Mouse (Mus musculus) heart, embryonic 14.5 days (tissue): ENCODE results near the gene Raf1. TPM values are rescaled to one million over a fixed set of nuclear protein-coding genes. Genes with fewer than 3 reads are reported as not detected.
A peak's percentile ranks its signal among the peaks of the same experiment; 100 is the strongest.

Experiments used
- ATAC-seq: fragments of 200-750 bp; cut with Nextera tagmentation; 2 replicates; pipeline ENCODE4 v1.8.0; 2017; ENCODE audit warnings: low read depth, moderate TSS enrichment; ENCODE audit not compliant: insufficient number of reproducible peaks, insufficient read depth, low FRiP score
- H3K27ac ChIP-seq, 2 experiments: fragments of 200-500 bp in 1 of 2; fragments of 300-500 bp in 1 of 2; sonication (generic) in 1 of 2; replicated peaks in 1 of 2; 2 replicates each; pipeline ENCODE4 v1.5.1; 2012 to 2014; ENCODE audit warnings: low read depth in 2 of 2, low read length in 2 of 2, control low read depth in 1 of 2, mild to moderate bottlenecking in 1 of 2, mixed read lengths in 1 of 2; ENCODE audit not compliant: control insufficient read depth in 1 of 2, insufficient read depth in 1 of 2
- H3K27me3 ChIP-seq: fragments of 300-500 bp; sonication (generic); 2 replicates; pipeline ENCODE4 v1.6.1; 2014; ENCODE audit warnings: mild to moderate bottlenecking, low read length, control low read depth; ENCODE audit not compliant: control insufficient read depth, insufficient read depth
- H3K36me3 ChIP-seq: fragments of 300-500 bp; sonication (generic); 2 replicates; pipeline ENCODE4 v1.6.1; 2014; ENCODE audit warnings: mild to moderate bottlenecking, control low read depth, low read length, mixed read lengths; ENCODE audit not compliant: control insufficient read depth, insufficient read depth
- H3K4me1 ChIP-seq, 2 experiments: fragments of 200-500 bp in 1 of 2; fragments of 300-500 bp in 1 of 2; sonication (generic) in 1 of 2; 2 replicates each; pipeline ENCODE4 v1.6.1; 2012 to 2014; ENCODE audit warnings: low read length in 2 of 2, control low read depth in 1 of 2, mixed read lengths in 1 of 2; ENCODE audit not compliant: control insufficient read depth in 2 of 2, insufficient read depth in 2 of 2
- H3K4me2 ChIP-seq: fragments of 300-500 bp; sonication (generic); 2 replicates; pipeline ENCODE4 v1.6.1; 2014; ENCODE audit warnings: mild to moderate bottlenecking, low read length
- H3K4me3 ChIP-seq, 2 experiments: fragments of 200-500 bp in 1 of 2; fragments of 300-500 bp in 1 of 2; sonication (generic) in 1 of 2; 2 replicates each; pipeline ENCODE4 v1.5.1; 2012 to 2014; ENCODE audit warnings: low read length in 2 of 2, mild to moderate bottlenecking in 2 of 2, control low read depth in 1 of 2, low read depth in 1 of 2, moderate library complexity in 1 of 2; ENCODE audit not compliant: control insufficient read depth in 1 of 2, insufficient read depth in 1 of 2
- H3K9ac ChIP-seq: fragments of 300-500 bp; sonication (generic); 2 replicates; pipeline ENCODE4 v1.6.1; 2014; ENCODE audit warnings: mild to moderate bottlenecking, low read length
- H3K9me3 ChIP-seq: fragments of 300-500 bp; sonication (generic); 2 replicates; pipeline ENCODE4 v1.6.1; 2016; ENCODE audit warnings: low read length, control low read depth; ENCODE audit not compliant: control insufficient read depth
- WGBS: fragments of 180-500 bp; shearing (Covaris S2); extraction: QIAGEN DNeasy Blood & Tissue Kit; methylation state at CpG from one replicate; pipeline ENCODE4 v1.1.7; 2014; 5-methylcytosine and 5-hydroxymethylcytosine counted together
- polyA plus RNA-seq: library from polyadenylated mRNA; unstranded; fragments of >200 nt; fragmentation: Nextera tagmentation; extraction: Ambion mirVana; gene quantifications from 2 replicates; pipeline ENCODE4 v1.2.1, GENCODE M21; 2014

Gene Raf1
- polyA plus RNA-seq, 1 experiment from 2014 or later, result 131 TPM

DNA sequence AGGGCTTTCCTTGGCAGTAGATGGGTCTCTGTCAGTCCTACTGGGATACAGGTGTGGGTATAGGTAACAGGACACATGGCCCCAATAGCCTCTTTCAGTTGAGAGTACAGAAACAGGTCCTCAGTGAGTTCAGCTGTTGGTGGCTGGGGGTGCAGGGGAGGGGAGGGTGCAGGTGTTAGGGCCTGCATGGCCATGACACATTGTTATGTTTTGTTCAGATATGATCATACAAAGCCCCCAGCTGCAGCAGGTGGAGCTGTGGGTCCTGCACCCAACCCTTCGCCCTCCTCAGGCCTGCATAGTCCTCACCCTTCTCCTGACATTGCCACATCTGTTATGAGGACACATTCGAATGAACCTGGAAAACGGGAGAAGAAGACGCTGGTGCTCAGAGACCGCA lies 66.1 kb downstream of the Raf1 start:
- no peaks in the 10 kb centered on the region for H3K27me3 ChIP-seq
- no peak overlapping the region for H3K27ac ChIP-seq
- no peak for ATAC-seq
- H3K9ac ChIP-seq, result no peak overlapping the region
- WGBS, result 92% methylated on average over 5 of the region's 5 CpGs
- no peak overlapping the region for H3K4me3 ChIP-seq
- H3K36me3 ChIP-seq, result peaks cover 61% of the 10 kb centered on the region
- H3K4me1 ChIP-seq, result no peaks in the 10 kb centered on the region
- H3K9me3 ChIP-seq, result no peaks in the 10 kb centered on the region
- H3K4me2 ChIP-seq, result no peak overlapping the region

DNA sequence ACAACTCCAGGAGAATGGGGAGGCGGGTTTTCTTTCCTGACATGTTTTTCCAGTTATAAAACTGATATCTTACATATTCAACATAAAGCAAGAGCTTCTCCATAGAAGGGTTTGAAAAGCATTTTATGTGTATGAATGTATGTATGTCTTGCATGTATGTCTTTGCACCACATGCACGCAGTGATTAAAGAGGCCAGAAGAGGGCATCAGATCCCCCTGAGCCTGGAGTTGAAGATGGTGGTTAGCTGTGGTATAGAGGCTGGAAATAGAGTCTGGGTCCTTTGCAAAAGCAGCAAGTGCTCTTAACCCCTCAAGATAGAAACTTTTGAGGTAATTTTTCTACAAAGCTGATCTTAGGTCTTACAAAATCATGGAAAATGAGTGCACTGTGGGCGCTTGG lies 67.3 kb downstream of the Raf1 start:
- H3K4me2 ChIP-seq, result no peak overlapping the region
- no peaks in the 10 kb centered on the region for H3K4me1 ChIP-seq
- ATAC-seq, result no peak
- H3K36me3 ChIP-seq, result peaks cover 52% of the 10 kb centered on the region
- 65% methylated on average over 3 of the region's 3 CpGs for WGBS
- H3K9me3 ChIP-seq, result no peaks in the 10 kb centered on the region
- H3K4me3 ChIP-seq, result no peak overlapping the region
- H3K27ac ChIP-seq, result no peak overlapping the region
- H3K27me3 ChIP-seq, result no peaks in the 10 kb centered on the region
- H3K9ac ChIP-seq, result no peak overlapping the region

DNA sequence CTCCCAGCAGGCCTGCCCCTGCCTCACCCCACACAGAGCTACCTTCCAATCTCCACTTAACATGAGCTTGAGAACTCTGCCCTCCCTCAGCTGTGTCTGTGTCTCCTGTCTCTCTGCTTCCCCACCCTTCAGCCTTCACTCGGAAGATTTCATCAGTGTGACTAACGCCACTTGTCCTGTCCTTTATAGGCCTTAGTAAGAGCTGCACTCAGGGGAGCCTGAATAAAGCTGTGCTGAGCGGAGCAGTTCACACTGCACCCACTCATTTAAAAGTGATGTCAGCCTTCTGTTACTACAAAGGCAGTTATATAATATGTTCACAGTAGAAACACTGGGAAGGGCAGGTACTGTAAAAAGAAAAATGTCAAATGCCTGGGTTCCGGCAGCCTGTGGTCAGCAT lies 69.0 kb downstream of the Raf1 start:
- ATAC-seq, result no peak
- H3K4me3 ChIP-seq, result no peak overlapping the region
- H3K9ac ChIP-seq, result no peak overlapping the region
- no peak overlapping the region for H3K27ac ChIP-seq
- WGBS, result 70% methylated on average over 4 of the region's 4 CpGs
- no peaks in the 10 kb centered on the region for H3K9me3 ChIP-seq
- peaks cover 1 to 8% of the 10 kb centered on the region in 2 experiments; a peak in 3 of 4 replicates for H3K4me1 ChIP-seq
- no peak overlapping the region for H3K4me2 ChIP-seq
- peaks cover 38% of the 10 kb centered on the region for H3K36me3 ChIP-seq
- no peaks in the 10 kb centered on the region for H3K27me3 ChIP-seq

DNA sequence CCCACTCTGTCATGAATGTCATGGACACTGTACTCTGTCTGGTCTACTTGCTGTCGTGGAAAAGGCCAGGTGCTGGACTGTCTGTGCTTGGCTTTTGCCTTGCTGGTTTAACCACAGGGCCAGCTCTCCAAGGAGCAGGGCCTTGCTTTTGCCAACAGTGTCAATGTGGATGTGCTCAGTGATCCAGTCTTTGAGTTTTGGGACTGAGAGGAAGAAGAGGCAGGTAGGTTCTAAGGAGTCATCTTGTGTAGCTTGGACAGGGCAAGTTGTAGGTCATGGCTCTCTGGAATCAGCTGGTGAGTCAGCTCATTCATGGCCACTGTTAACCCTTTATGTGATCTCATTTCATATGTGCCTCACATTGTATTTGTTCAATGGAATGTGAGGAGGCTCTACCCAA lies 70.0 kb downstream of the Raf1 start:
- WGBS, result 86% methylated on average over 1 of the region's 1 CpGs
- H3K9ac ChIP-seq, result no peak overlapping the region
- H3K9me3 ChIP-seq, result no peaks in the 10 kb centered on the region
- no peak overlapping the region for H3K27ac ChIP-seq
- peaks cover 2 to 10% of the 10 kb centered on the region in 2 experiments; a peak in 3 of 4 replicates for H3K4me1 ChIP-seq
- no peak overlapping the region for H3K4me3 ChIP-seq
- H3K36me3 ChIP-seq, result peaks cover 29% of the 10 kb centered on the region
- no peak for ATAC-seq
- H3K4me2 ChIP-seq, result no peak overlapping the region
- H3K27me3 ChIP-seq, result no peaks in the 10 kb centered on the region

DNA sequence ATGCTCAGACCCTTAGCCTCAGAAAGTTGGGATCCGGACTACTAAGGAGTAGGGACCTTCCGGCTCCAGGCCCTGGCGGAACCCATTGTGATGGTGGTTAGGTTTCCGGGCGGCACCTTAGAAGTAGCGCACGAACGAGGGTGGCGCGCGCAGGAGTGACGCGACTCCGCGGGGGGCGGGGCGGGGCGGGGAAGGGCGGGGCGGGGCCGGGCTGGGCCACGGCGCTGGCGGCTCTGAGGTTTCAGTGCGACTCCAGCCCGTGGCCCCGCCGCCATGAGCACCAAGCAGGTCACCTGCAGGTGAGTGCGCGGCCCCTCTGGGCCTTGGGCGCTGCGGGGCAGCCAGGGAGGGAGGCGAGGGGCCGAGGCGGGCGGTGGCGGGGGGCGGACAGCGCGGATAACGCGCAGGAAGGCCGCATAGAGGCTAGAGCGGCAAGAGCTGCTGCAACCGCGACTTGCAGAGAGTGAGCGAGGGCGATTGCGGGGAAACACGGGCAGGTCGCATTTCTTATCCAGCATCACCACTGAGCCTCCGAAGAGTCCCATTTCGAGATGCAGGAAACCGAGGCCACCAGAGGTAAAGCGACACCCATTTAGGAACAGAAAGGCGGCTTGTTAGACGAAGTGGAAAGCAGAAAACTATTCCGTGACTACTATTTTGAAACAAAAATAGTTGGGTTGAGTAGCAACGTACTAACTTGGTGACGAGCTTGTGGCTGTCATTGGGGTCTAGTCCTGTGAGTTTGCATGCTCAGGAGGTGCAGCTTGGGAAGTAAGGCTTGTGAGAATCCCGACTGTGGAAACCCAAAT lies 74.5 kb downstream of the Raf1 start, which contains the start of gene Mkrn2:
Mkrn2 (plus strand) TSS at position 188 of the 809 bp plus-strand sequence.
- 1% methylated on average over 46 of the region's 61 CpGs for WGBS
- peak within 1 kb of the TSS; percentile 75 for H3K4me2 ChIP-seq
- peaks cover 9% of the 10 kb centered on the region; the same call in 1 of the 2 replicates for H3K36me3 ChIP-seq
- H3K4me1 ChIP-seq, result peaks cover 2 to 10% of the 10 kb centered on the region in 2 experiments; a peak in 3 of 4 replicates
- peaks cover 4% of the 10 kb centered on the region; the same call in 1 of the 2 replicates for H3K9me3 ChIP-seq
- H3K27me3 ChIP-seq, result no peaks in the 10 kb centered on the region
- peak within 1 kb of the TSS; percentile 81 to 83 for H3K4me3 ChIP-seq
- H3K27ac ChIP-seq, result peak within 1 kb of the TSS; percentile 12 to 77; a peak in 3 of 4 replicates
- ATAC-seq, result peak; percentile 90
- H3K9ac ChIP-seq, result peak within 1 kb of the TSS; percentile 87

DNA sequence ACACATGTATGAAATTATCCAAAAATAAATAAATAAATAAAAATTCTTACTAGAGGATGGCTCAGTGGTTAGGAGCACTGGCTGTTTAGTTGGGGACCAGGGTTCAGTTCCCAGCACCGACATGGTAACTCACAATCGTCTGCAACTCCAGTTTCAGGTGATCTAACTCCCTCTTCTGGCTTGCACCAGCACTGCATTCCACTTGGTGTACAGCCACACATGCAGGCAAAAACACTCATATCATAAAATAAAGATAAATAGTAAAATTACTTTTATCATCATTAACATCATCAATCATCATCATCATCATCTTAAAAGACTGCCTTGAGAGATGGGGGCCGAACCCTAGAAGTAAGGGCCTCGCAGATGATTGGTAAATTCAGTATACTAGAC lies 75.1 kb downstream of the Raf1 start:
- Histone ChIP-seq H3K9ac (no peak overlapping the region), H3K4me3 (peak overlapping the region; percentile 5 to 81; a peak in 2 of 4 replicates), H3K9me3 (peaks cover 4% of the 10 kb centered on the region; the same call in 1 of the 2 replicates), H3K27me3 (no peaks in the 10 kb centered on the region), H3K27ac (no peak overlapping the region), H3K36me3 (peaks cover 9% of the 10 kb centered on the region; the same call in 1 of the 2 replicates), H3K4me2 (peak overlapping the region; percentile 75), H3K4me1 (peaks cover 2 to 10% of the 10 kb centered on the region in 2 experiments; a peak in 3 of 4 replicates)
- WGBS, result 68% methylated on average over 4 of the region's 4 CpGs
- no peak for ATAC-seq

DNA sequence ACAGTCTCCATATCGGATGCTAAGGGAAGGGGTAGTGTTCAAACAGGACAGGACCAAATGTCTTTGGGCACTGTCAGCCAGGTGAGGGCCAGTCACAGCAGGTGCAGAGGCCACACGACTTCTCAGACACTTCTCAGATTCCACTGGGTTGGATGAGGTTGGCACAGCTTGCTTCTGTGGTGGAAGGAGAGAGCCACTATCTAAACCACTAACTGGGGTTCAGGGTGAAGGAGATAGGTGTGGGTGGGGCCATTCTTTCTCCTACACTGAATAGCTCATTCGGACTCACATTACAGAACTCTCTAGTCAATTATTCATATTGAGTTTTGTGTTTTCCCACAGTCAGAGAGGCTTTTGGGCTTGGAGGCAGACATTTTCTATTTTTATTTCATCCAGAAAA lies 80.8 kb downstream of the Raf1 start:
- ATAC-seq, result no peak
- Histone ChIP-seq H3K9ac (no peak overlapping the region), H3K36me3 (no peaks in the 10 kb centered on the region), H3K4me3 (no peak overlapping the region), H3K9me3 (no peaks in the 10 kb centered on the region), H3K4me2 (no peak overlapping the region), H3K27ac (no peak overlapping the region), H3K27me3 (no peaks in the 10 kb centered on the region), H3K4me1 (no peaks in the 10 kb centered on the region; a peak in 1 of 4 replicates)
- 59% methylated on average over 3 of the region's 3 CpGs for WGBS
